Mouse (Mus musculus): Measurements from ENCODE around the gene Rbm47. TPM values are rescaled to one million over a fixed set of nuclear protein-coding genes. Genes with fewer than 3 reads are reported as not detected.

Gene Rbm47
- total RNA-seq, 1 experiment from 2014 or later: 1.9 TPM

- ATAC-seq (replicated peaks in 1 of 2; ENCODE audit: insufficient read depth in 1 of 2, low FRiP score in 2 of 2, low TSS enrichment in 1 of 2, low read depth in 1 of 2, poor library complexity in 2 of 2, severe bottlenecking in 2 of 2): no peak
These were observed 69.5 kb downstream of the Rbm47 start for GRCm38 (mm10) chr5:66103386-66103785.

- ATAC-seq (replicated peaks in 1 of 2; ENCODE audit: insufficient read depth in 1 of 2, low FRiP score in 2 of 2, low TSS enrichment in 1 of 2, low read depth in 1 of 2, poor library complexity in 2 of 2, severe bottlenecking in 2 of 2): no peak
These were observed 70.1 kb downstream of the Rbm47 start for GRCm38 (mm10) chr5:66102821-66103220.

- no peak for ATAC-seq (replicated peaks in 1 of 2; ENCODE audit: insufficient read depth in 1 of 2, low FRiP score in 2 of 2, low TSS enrichment in 1 of 2, low read depth in 1 of 2, poor library complexity in 2 of 2, severe bottlenecking in 2 of 2)
These were observed 71.3 kb downstream of the Rbm47 start for GRCm38 (mm10) chr5:66101577-66101976.

- ATAC-seq (replicated peaks in 1 of 2; ENCODE audit: insufficient read depth in 1 of 2, low FRiP score in 2 of 2, low TSS enrichment in 1 of 2, low read depth in 1 of 2, poor library complexity in 2 of 2, severe bottlenecking in 2 of 2): no peak
These were observed 72.6 kb downstream of the Rbm47 start for GRCm38 (mm10) chr5:66100322-66100721.

- no peak for ATAC-seq (replicated peaks in 1 of 2; ENCODE audit: insufficient read depth in 1 of 2, low FRiP score in 2 of 2, low TSS enrichment in 1 of 2, low read depth in 1 of 2, poor library complexity in 2 of 2, severe bottlenecking in 2 of 2)
These were observed 74.6 kb downstream of the Rbm47 start for GRCm38 (mm10) chr5:66098094-66098871.

GRCm38 (mm10) chr5:66096081-66096480 is 76.8 kb downstream of the Rbm47 start:
- ATAC-seq (replicated peaks in 1 of 2; ENCODE audit: insufficient read depth in 1 of 2, low FRiP score in 2 of 2, low TSS enrichment in 1 of 2, low read depth in 1 of 2, poor library complexity in 2 of 2, severe bottlenecking in 2 of 2): no peak

- ATAC-seq (replicated peaks in 1 of 2; ENCODE audit: insufficient read depth in 1 of 2, low FRiP score in 2 of 2, low TSS enrichment in 1 of 2, low read depth in 1 of 2, poor library complexity in 2 of 2, severe bottlenecking in 2 of 2): no peak
These were observed 77.8 kb downstream of the Rbm47 start for GRCm38 (mm10) chr5:66095166-66095565.

GRCm38 (mm10) chr5:66090037-66090436 is 82.9 kb downstream of the Rbm47 start:
- ATAC-seq (replicated peaks in 1 of 2; ENCODE audit: insufficient read depth in 1 of 2, low FRiP score in 2 of 2, low TSS enrichment in 1 of 2, low read depth in 1 of 2, poor library complexity in 2 of 2, severe bottlenecking in 2 of 2): peak; percentile 39 to 57; a peak in 3 of 4 replicates

- ATAC-seq (replicated peaks in 1 of 2; ENCODE audit: insufficient read depth in 1 of 2, low FRiP score in 2 of 2, low TSS enrichment in 1 of 2, low read depth in 1 of 2, poor library complexity in 2 of 2, severe bottlenecking in 2 of 2): no peak
These were observed 83.3 kb downstream of the Rbm47 start for GRCm38 (mm10) chr5:66089600-66089999.

- no peak for ATAC-seq (replicated peaks in 1 of 2; ENCODE audit: insufficient read depth in 1 of 2, low FRiP score in 2 of 2, low TSS enrichment in 1 of 2, low read depth in 1 of 2, poor library complexity in 2 of 2, severe bottlenecking in 2 of 2)
These were observed 84.0 kb downstream of the Rbm47 start for GRCm38 (mm10) chr5:66088902-66089295.

GRCm38 (mm10) chr5:66088247-66088901 is 84.5 kb downstream of the Rbm47 start:
- peak in 1 of 2 experiments; percentile 23; a peak in 2 of 4 replicates for ATAC-seq (replicated peaks in 1 of 2; ENCODE audit: insufficient read depth in 1 of 2, low FRiP score in 2 of 2, low TSS enrichment in 1 of 2, low read depth in 1 of 2, poor library complexity in 2 of 2, severe bottlenecking in 2 of 2)

- peak; percentile 58 to 77; a peak in 2 of 4 replicates for ATAC-seq (replicated peaks in 1 of 2; ENCODE audit: insufficient read depth in 1 of 2, low FRiP score in 2 of 2, low TSS enrichment in 1 of 2, low read depth in 1 of 2, poor library complexity in 2 of 2, severe bottlenecking in 2 of 2)
These were observed 86.0 kb downstream of the Rbm47 start for GRCm38 (mm10) chr5:66086952-66087351.

- no peak for ATAC-seq (replicated peaks in 1 of 2; ENCODE audit: insufficient read depth in 1 of 2, low FRiP score in 2 of 2, low TSS enrichment in 1 of 2, low read depth in 1 of 2, poor library complexity in 2 of 2, severe bottlenecking in 2 of 2)
These were observed 86.6 kb downstream of the Rbm47 start for GRCm38 (mm10) chr5:66086304-66086703.

- no peak for ATAC-seq (replicated peaks in 1 of 2; ENCODE audit: insufficient read depth in 1 of 2, low FRiP score in 2 of 2, low TSS enrichment in 1 of 2, low read depth in 1 of 2, poor library complexity in 2 of 2, severe bottlenecking in 2 of 2)
These were observed 87.4 kb downstream of the Rbm47 start for GRCm38 (mm10) chr5:66085478-66085877.

- no peak for ATAC-seq (replicated peaks in 1 of 2; ENCODE audit: insufficient read depth in 1 of 2, low FRiP score in 2 of 2, low TSS enrichment in 1 of 2, low read depth in 1 of 2, poor library complexity in 2 of 2, severe bottlenecking in 2 of 2)
These were observed 88.4 kb downstream of the Rbm47 start for GRCm38 (mm10) chr5:66084541-66084940.

GRCm38 (mm10) chr5:66083350-66083749 is 89.6 kb downstream of the Rbm47 start:
- ATAC-seq (replicated peaks in 1 of 2; ENCODE audit: insufficient read depth in 1 of 2, low FRiP score in 2 of 2, low TSS enrichment in 1 of 2, low read depth in 1 of 2, poor library complexity in 2 of 2, severe bottlenecking in 2 of 2): peak; percentile 65 to 71; a peak in 3 of 4 replicates

- no peak for ATAC-seq (replicated peaks in 1 of 2; ENCODE audit: insufficient read depth in 1 of 2, low FRiP score in 2 of 2, low TSS enrichment in 1 of 2, low read depth in 1 of 2, poor library complexity in 2 of 2, severe bottlenecking in 2 of 2)
These were observed 90.7 kb downstream of the Rbm47 start for GRCm38 (mm10) chr5:66082229-66082572.

- ATAC-seq (replicated peaks in 1 of 2; ENCODE audit: insufficient read depth in 1 of 2, low FRiP score in 2 of 2, low TSS enrichment in 1 of 2, low read depth in 1 of 2, poor library complexity in 2 of 2, severe bottlenecking in 2 of 2): no peak
These were observed 91.3 kb downstream of the Rbm47 start for GRCm38 (mm10) chr5:66081443-66082228.
